Mouse (Mus musculus): ENCODE data around the gene Bglap.

- TF ChIP-seq CTCF (IDR thresholded peaks at IDR 0.05; ENCODE audit: low read depth, low read length) (no peak), POLR2A (IDR thresholded peaks at IDR 0.05; ENCODE audit: borderline replicate concordance, low read depth, low read length) (no peak)
Observed at GRCm38 (mm10) chr3:88364337-88364736, 19.9 kb downstream of the Bglap start, which contains the start of gene Paqr6.

Measured in bone marrow macrophage, adult 2 months (primary cell).